Mouse (Mus musculus): ENCODE measurements around the gene Mrm1. TPM values are rescaled to one million over a fixed set of nuclear protein-coding genes. Genes with fewer than 3 reads are reported as not detected.
A peak's percentile ranks its signal among the peaks of the same experiment; 100 is the strongest.

Gene Mrm1
- 6.3 and 13.7 TPM in 2 replicates for polyA plus RNA-seq (2012; rRNA removed)

DNA sequence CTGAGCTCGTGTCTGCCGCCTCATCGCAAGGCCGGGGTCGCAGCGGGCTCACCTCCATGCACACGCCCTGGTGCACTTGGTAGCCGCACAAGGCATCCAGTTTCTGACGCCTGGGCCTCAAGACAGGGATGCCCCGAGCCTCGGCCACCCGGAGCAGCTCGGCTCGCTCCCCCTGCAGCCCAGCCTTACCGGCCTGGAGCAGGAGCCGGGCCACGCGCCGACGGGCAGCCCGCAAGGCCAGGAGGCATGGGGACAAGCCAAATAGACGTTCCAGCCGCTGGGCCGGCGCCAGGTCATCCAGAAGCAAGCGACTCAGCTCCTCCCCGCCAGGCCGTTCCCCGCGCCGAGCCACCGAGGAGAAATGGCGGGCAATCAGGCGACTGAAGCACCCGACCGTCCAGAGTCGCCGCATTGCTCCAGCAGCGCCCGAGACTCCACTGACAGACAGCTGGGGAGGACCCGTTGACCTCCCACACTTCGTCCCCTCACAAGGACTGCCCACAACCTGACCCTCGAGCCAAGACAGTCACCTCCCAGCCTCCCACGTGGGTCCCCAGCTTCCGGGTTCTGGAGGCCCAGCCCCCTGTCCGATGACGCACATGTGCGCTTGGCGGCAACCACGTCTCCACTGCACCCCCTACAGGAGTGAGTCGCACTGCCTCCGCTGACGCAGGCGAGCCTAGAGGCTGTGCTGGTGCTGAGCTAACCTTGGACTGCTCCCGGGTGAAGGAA is at the start of gene Mrm1:
TSS of gene Mrm1 (minus strand) at position 555 of the 732 bp plus-strand sequence.
- Histone ChIP-seq H3K27ac (ENCODE audit: insufficient read depth, low read depth, low read length) (peak within 1 kb of the TSS; percentile 74), H3K4me3 (ENCODE audit: low read depth, low read length) (peak within 1 kb of the TSS; percentile 78), H3K27me3 (ENCODE audit: control insufficient read depth, insufficient read depth, low read length) (no peaks in the 10 kb centered on the region), H3K36me3 (ENCODE audit: control insufficient read depth, insufficient read depth, low read length) (peaks cover 29% of the 10 kb centered on the region), H3K4me1 (ENCODE audit: control insufficient read depth, insufficient read depth, insufficient read length, low read length) (peaks cover 12% of the 10 kb centered on the region)
- WGBS, result under 1% methylated on average over 55 of the region's 55 CpGs
- no peak for TF ChIP-seq POLR2A (IDR thresholded peaks at IDR 0.05; ENCODE audit: low read depth, low read length)
- peak; percentile 56; the same call in 1 of the 2 replicates for TF ChIP-seq CTCF (IDR thresholded peaks at IDR 0.05; ENCODE audit: extremely low read depth, insufficient read length, insufficient replicate concordance, low read depth, low read length)

- TF ChIP-seq POLR2A (IDR thresholded peaks at IDR 0.05; ENCODE audit: low read depth, low read length) (no peak), CTCF (IDR thresholded peaks at IDR 0.05; ENCODE audit: extremely low read depth, insufficient read length, insufficient replicate concordance, low read depth, low read length) (no peak)
- Histone ChIP-seq H3K27ac (ENCODE audit: insufficient read depth, low read depth, low read length) (peak overlapping the region; percentile 95), H3K4me3 (ENCODE audit: low read depth, low read length) (no peak overlapping the region; the same call in 1 of the 2 replicates), H3K4me1 (ENCODE audit: control insufficient read depth, insufficient read depth, insufficient read length, low read length) (peaks cover 2% of the 10 kb centered on the region; the same call in 1 of the 2 replicates), H3K36me3 (ENCODE audit: control insufficient read depth, insufficient read depth, low read length) (peaks cover 10% of the 10 kb centered on the region; the same call in 1 of the 2 replicates), H3K27me3 (ENCODE audit: control insufficient read depth, insufficient read depth, low read length) (no peaks in the 10 kb centered on the region)
- under 1% methylated on average over 7 of the region's 7 CpGs for WGBS
These were observed 49.5 kb upstream of the Mrm1 start for GRCm38 (mm10) chr11:84868786-84869259.

DNA sequence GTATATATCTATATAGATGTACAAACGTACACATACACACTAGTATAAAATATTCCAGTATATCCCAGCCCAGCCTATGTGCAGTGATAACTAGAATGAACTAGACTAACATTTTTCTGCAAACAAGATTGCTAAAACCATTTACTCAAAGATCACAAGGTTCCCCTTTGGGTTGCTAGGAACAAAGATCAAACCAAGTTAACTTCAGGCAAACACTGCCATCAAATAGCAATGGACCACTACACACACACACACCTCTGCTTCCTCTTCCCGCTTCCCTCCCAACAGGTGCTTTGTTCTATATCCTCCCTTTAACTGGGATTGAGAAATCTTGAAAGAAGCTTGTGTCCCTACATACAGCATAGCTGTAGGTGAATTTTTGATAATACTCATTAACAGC is 48.3 kb upstream of the Mrm1 start:
- Histone ChIP-seq H3K4me1 (ENCODE audit: control insufficient read depth, insufficient read depth, insufficient read length, low read length) (peaks cover 2% of the 10 kb centered on the region; the same call in 1 of the 2 replicates), H3K27ac (ENCODE audit: insufficient read depth, low read depth, low read length) (no peak overlapping the region), H3K36me3 (ENCODE audit: control insufficient read depth, insufficient read depth, low read length) (peaks cover 15% of the 10 kb centered on the region; the same call in 1 of the 2 replicates), H3K4me3 (ENCODE audit: low read depth, low read length) (no peak overlapping the region), H3K27me3 (ENCODE audit: control insufficient read depth, insufficient read depth, low read length) (no peaks in the 10 kb centered on the region)
- 42% methylated on average over 2 of the region's 2 CpGs for WGBS
- TF ChIP-seq POLR2A (IDR thresholded peaks at IDR 0.05; ENCODE audit: low read depth, low read length) (no peak), CTCF (IDR thresholded peaks at IDR 0.05; ENCODE audit: extremely low read depth, insufficient read length, insufficient replicate concordance, low read depth, low read length) (no peak)

DNA sequence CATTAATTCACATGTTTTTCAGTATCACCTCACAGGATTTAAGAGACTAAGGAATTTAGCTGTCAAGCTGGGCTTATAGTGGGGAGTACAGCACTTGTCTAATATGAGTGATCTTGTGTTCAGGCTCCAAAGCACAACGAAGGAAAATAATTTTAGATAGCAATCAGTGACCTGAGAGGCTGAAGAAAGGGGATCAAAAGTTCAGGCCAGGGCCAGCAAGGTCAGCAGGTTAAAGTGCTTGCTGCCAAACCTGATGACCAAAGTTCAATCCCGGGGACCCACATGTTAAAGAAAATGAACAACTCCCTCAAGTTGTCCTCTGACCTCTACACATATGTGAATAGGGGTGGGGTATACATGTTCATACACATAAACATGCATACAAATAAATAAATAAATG is 46.0 kb upstream of the Mrm1 start:
- Histone ChIP-seq H3K27ac (ENCODE audit: insufficient read depth, low read depth, low read length) (no peak overlapping the region), H3K36me3 (ENCODE audit: control insufficient read depth, insufficient read depth, low read length) (peaks cover 23% of the 10 kb centered on the region), H3K27me3 (ENCODE audit: control insufficient read depth, insufficient read depth, low read length) (no peaks in the 10 kb centered on the region), H3K4me3 (ENCODE audit: low read depth, low read length) (no peak overlapping the region), H3K4me1 (ENCODE audit: control insufficient read depth, insufficient read depth, insufficient read length, low read length) (peaks cover 2% of the 10 kb centered on the region; the same call in 1 of the 2 replicates)
- TF ChIP-seq POLR2A (IDR thresholded peaks at IDR 0.05; ENCODE audit: low read depth, low read length), result no peak
- no peak for TF ChIP-seq CTCF (IDR thresholded peaks at IDR 0.05; ENCODE audit: extremely low read depth, insufficient read length, insufficient replicate concordance, low read depth, low read length)
- 20% methylated on average over 2 of the region's 2 CpGs for WGBS

GRCm38 (mm10) chr11:84855285-84855684 is 36.0 kb upstream of the Mrm1 start:
- Histone ChIP-seq H3K27ac (ENCODE audit: insufficient read depth, low read depth, low read length) (no peak overlapping the region), H3K4me3 (ENCODE audit: low read depth, low read length) (no peak overlapping the region), H3K4me1 (ENCODE audit: control insufficient read depth, insufficient read depth, insufficient read length, low read length) (no peaks in the 10 kb centered on the region), H3K27me3 (ENCODE audit: control insufficient read depth, insufficient read depth, low read length) (no peaks in the 10 kb centered on the region), H3K36me3 (ENCODE audit: control insufficient read depth, insufficient read depth, low read length) (peaks cover 54% of the 10 kb centered on the region)
- TF ChIP-seq POLR2A (IDR thresholded peaks at IDR 0.05; ENCODE audit: low read depth, low read length) (no peak), CTCF (IDR thresholded peaks at IDR 0.05; ENCODE audit: extremely low read depth, insufficient read length, insufficient replicate concordance, low read depth, low read length) (no peak)
- 92% methylated on average over 6 of the region's 6 CpGs for WGBS

GRCm38 (mm10) chr11:84847475-84848090 is 28.3 kb upstream of the Mrm1 start:
- H3K27ac ChIP-seq (ENCODE audit: insufficient read depth, low read depth, low read length), result no peak overlapping the region
- TF ChIP-seq POLR2A (IDR thresholded peaks at IDR 0.05; ENCODE audit: low read depth, low read length), result no peak
- no peak for TF ChIP-seq CTCF (IDR thresholded peaks at IDR 0.05; ENCODE audit: extremely low read depth, insufficient read length, insufficient replicate concordance, low read depth, low read length)
- H3K4me3 ChIP-seq (ENCODE audit: low read depth, low read length), result no peak overlapping the region
- H3K27me3 ChIP-seq (ENCODE audit: control insufficient read depth, insufficient read depth, low read length), result no peaks in the 10 kb centered on the region
- no peaks in the 10 kb centered on the region for H3K4me1 ChIP-seq (ENCODE audit: control insufficient read depth, insufficient read depth, insufficient read length, low read length)
- H3K36me3 ChIP-seq (ENCODE audit: control insufficient read depth, insufficient read depth, low read length), result peaks cover 58% of the 10 kb centered on the region
- 76% methylated on average over 7 of the region's 7 CpGs for WGBS
